Mouse (Mus musculus) myocyte (in vitro differentiated cells): Measurements from ENCODE around the gene Cdkn2c. TPM values are rescaled to one million over a fixed set of nuclear protein-coding genes. Genes with fewer than 3 reads are reported as not detected.

Experiments
- H3K27me3 ChIP-seq: one replicate; pipeline ENCODE4 v1.6.1; 2011; ENCODE audit not compliant: control insufficient read depth, insufficient read depth, insufficient read length
- H3K36me3 ChIP-seq: one replicate; pipeline ENCODE4 v1.6.1; 2011; ENCODE audit not compliant: control insufficient read depth, insufficient read depth
- H3K4me2 ChIP-seq: one replicate; pipeline ENCODE4 v1.6.1; 2011; ENCODE audit warnings: low read depth, control low read depth
- H3K4me3 ChIP-seq: one replicate; pipeline ENCODE4 v1.5.1; 2011; ENCODE audit warnings: mild to moderate bottlenecking, control low read depth, moderate library complexity
- H3K79me2 ChIP-seq: one replicate; pipeline ENCODE4 v1.6.1; 2011; ENCODE audit not compliant: control insufficient read depth, insufficient read depth
- H3ac ChIP-seq: one replicate; pipeline ENCODE4 v1.6.1; 2011; ENCODE audit not compliant: control insufficient read depth, insufficient read length
- CEBPB ChIP-seq: IDR thresholded peaks from 2 replicates; pipeline ENCODE4 v1.6.1; 2011; ENCODE audit warnings: mild to moderate bottlenecking, moderate library complexity; ENCODE audit not compliant: poor library complexity, insufficient read depth, severe bottlenecking
- E2F4 ChIP-seq: IDR thresholded peaks from one replicate; pipeline ENCODE4 v1.6.1; 2011; ENCODE audit warnings: mild to moderate bottlenecking, control low read depth, moderate library complexity; ENCODE audit not compliant: insufficient read depth
- MAX ChIP-seq: IDR thresholded peaks from one replicate; pipeline ENCODE4 v1.6.1; 2011; ENCODE audit warnings: low read depth, mild to moderate bottlenecking, control low read depth
- MYOD1 ChIP-seq, 3 experiments: IDR thresholded peaks; one replicate each; pipeline ENCODE4 v1.6.1; 2011; ENCODE audit warnings: control low read depth in 2 of 3, low read depth in 2 of 3, mild to moderate bottlenecking in 2 of 3, moderate library complexity in 1 of 3; ENCODE audit not compliant: insufficient read length in 2 of 3, control insufficient read depth in 1 of 3
- MYOG ChIP-seq, 3 experiments: IDR thresholded peaks; one replicate each; pipeline ENCODE4 v1.6.1; 2011; ENCODE audit warnings: control low read depth in 2 of 3, low read depth in 2 of 3, mild to moderate bottlenecking in 2 of 3; ENCODE audit not compliant: insufficient read length in 2 of 3, control insufficient read depth in 1 of 3, insufficient read depth in 1 of 3
- POLR2A ChIP-seq: IDR thresholded peaks from one replicate; pipeline ENCODE4 v1.6.1; 2011; ENCODE audit warnings: low read depth, mild to moderate bottlenecking, control low read depth, moderate library complexity; ENCODE audit not compliant: insufficient read length
- POLR2AphosphoS2 ChIP-seq: IDR thresholded peaks from one replicate; pipeline ENCODE4 v1.6.1; 2011; ENCODE audit warnings: low read depth, control low read depth; ENCODE audit not compliant: insufficient read length
- REST ChIP-seq: IDR thresholded peaks from one replicate; pipeline ENCODE4 v1.6.1; 2011; ENCODE audit warnings: mild to moderate bottlenecking, control low read depth, moderate library complexity; ENCODE audit not compliant: insufficient read depth, insufficient read length
- SRF ChIP-seq: IDR thresholded peaks from one replicate; pipeline ENCODE4 v1.6.1; 2011; ENCODE audit warnings: low read depth; ENCODE audit not compliant: control insufficient read depth, insufficient read length
- TCF12 ChIP-seq: IDR thresholded peaks from one replicate; pipeline ENCODE4 v1.6.1; 2011; ENCODE audit warnings: mild to moderate bottlenecking, control low read depth; ENCODE audit not compliant: poor library complexity, insufficient read depth, severe bottlenecking
- TCF3 ChIP-seq: IDR thresholded peaks from one replicate; pipeline ENCODE4 v1.6.1; 2011; ENCODE audit warnings: low read depth, control low read depth; ENCODE audit not compliant: insufficient read length
- USF1 ChIP-seq: IDR thresholded peaks from one replicate; pipeline ENCODE4 v1.6.1; 2011; ENCODE audit warnings: low read depth, mild to moderate bottlenecking, control low read depth, moderate library complexity
- polyA plus RNA-seq: library from polyadenylated mRNA; unstranded; fragments of >200 nt; fragmentation: generic; extraction: Trizol; gene quantifications from one replicate; pipeline ENCODE4 v1.2.1, GENCODE M21; 2012; ENCODE audit warnings: missing spikeins

Cdkn2c gene
- polyA plus RNA-seq, 1 experiment: 17.3 TPM

GRCm38 (mm10) chr4:109654701-109655100 is 12.3 kb downstream of the Cdkn2c start:
- Histone ChIP-seq H3K27me3 (no peaks in the 10 kb centered on the region), H3K4me3 (no peak overlapping the region), H3K79me2 (no peaks in the 10 kb centered on the region), H3ac (no peak overlapping the region), H3K36me3 (no peaks in the 10 kb centered on the region), H3K4me2 (no peak overlapping the region)
- TF ChIP-seq SRF: no peak
- TF ChIP-seq REST: no peak
- no peak for TF ChIP-seq E2F4
- no peak for TF ChIP-seq MYOG (IDR thresholded peaks at IDR 0.05; ENCODE audit: control insufficient read depth in 1 of 3, insufficient read depth in 1 of 3, insufficient read length in 2 of 3, low read depth in 2 of 3)
- TF ChIP-seq MAX: no peak
- TF ChIP-seq POLR2A: no peak
- TF ChIP-seq MYOD1 (IDR thresholded peaks at IDR 0.05; ENCODE audit: control insufficient read depth in 1 of 3, insufficient read length in 2 of 3, low read depth in 2 of 3): no peak
- TF ChIP-seq TCF12: no peak
- TF ChIP-seq CEBPB: no peak
- TF ChIP-seq TCF3: no peak
- TF ChIP-seq POLR2AphosphoS2: no peak
- TF ChIP-seq USF1: no peak

- Histone ChIP-seq H3K27me3 (no peaks in the 10 kb centered on the region), H3ac (no peak overlapping the region), H3K4me3 (no peak overlapping the region), H3K4me2 (no peak overlapping the region), H3K79me2 (no peaks in the 10 kb centered on the region), H3K36me3 (no peaks in the 10 kb centered on the region)
- no peak for TF ChIP-seq POLR2A
Measured at GRCm38 (mm10) chr4:109653251-109653650, 13.7 kb downstream of the Cdkn2c start.

GRCm38 (mm10) chr4:109649331-109649730 is 17.7 kb downstream of the Cdkn2c start:
- Histone ChIP-seq H3ac (no peak overlapping the region), H3K4me3 (no peak overlapping the region), H3K27me3 (no peaks in the 10 kb centered on the region), H3K36me3 (no peaks in the 10 kb centered on the region), H3K79me2 (no peaks in the 10 kb centered on the region), H3K4me2 (no peak overlapping the region)
- TF ChIP-seq SRF (no peak), TCF3 (no peak), POLR2AphosphoS2 (no peak), E2F4 (no peak)

- no peaks in the 10 kb centered on the region for H3K27me3 ChIP-seq
- H3ac ChIP-seq: no peak overlapping the region
- H3K4me2 ChIP-seq: no peak overlapping the region
- TF ChIP-seq TCF12 (no peak), REST (no peak), POLR2AphosphoS2 (no peak), TCF3 (no peak), MAX (no peak), MYOD1 (IDR thresholded peaks at IDR 0.05; ENCODE audit: control insufficient read depth in 1 of 3, insufficient read length in 2 of 3, low read depth in 2 of 3) (no peak), MYOG (IDR thresholded peaks at IDR 0.05; ENCODE audit: control insufficient read depth in 1 of 3, insufficient read depth in 1 of 3, insufficient read length in 2 of 3, low read depth in 2 of 3) (no peak)
- no peak overlapping the region for H3K4me3 ChIP-seq
- H3K36me3 ChIP-seq: no peaks in the 10 kb centered on the region
- no peaks in the 10 kb centered on the region for H3K79me2 ChIP-seq
Measured at GRCm38 (mm10) chr4:109647281-109647680, 19.7 kb downstream of the Cdkn2c start.

- Histone ChIP-seq H3K36me3 (no peaks in the 10 kb centered on the region), H3K79me2 (no peaks in the 10 kb centered on the region), H3ac (no peak overlapping the region), H3K27me3 (no peaks in the 10 kb centered on the region), H3K4me2 (no peak overlapping the region), H3K4me3 (no peak overlapping the region)
- TF ChIP-seq MYOD1 (IDR thresholded peaks at IDR 0.05; ENCODE audit: control insufficient read depth in 1 of 3, insufficient read length in 2 of 3, low read depth in 2 of 3) (no peak), MAX (no peak), TCF3 (no peak), POLR2AphosphoS2 (no peak), CEBPB (no peak)
Measured at GRCm38 (mm10) chr4:109641451-109641850, 25.5 kb downstream of the Cdkn2c start.

GRCm38 (mm10) chr4:109640141-109640540 is 26.8 kb downstream of the Cdkn2c start:
- Histone ChIP-seq H3K36me3 (no peaks in the 10 kb centered on the region), H3ac (no peak overlapping the region), H3K79me2 (no peaks in the 10 kb centered on the region), H3K4me2 (no peak overlapping the region), H3K27me3 (no peaks in the 10 kb centered on the region), H3K4me3 (no peak overlapping the region)
- TF ChIP-seq TCF3 (no peak), MAX (no peak), POLR2A (no peak), CEBPB (no peak), SRF (no peak), POLR2AphosphoS2 (no peak), E2F4 (no peak), MYOG (IDR thresholded peaks at IDR 0.05; ENCODE audit: control insufficient read depth in 1 of 3, insufficient read depth in 1 of 3, insufficient read length in 2 of 3, low read depth in 2 of 3) (no peak), MYOD1 (IDR thresholded peaks at IDR 0.05; ENCODE audit: control insufficient read depth in 1 of 3, insufficient read length in 2 of 3, low read depth in 2 of 3) (no peak), USF1 (no peak), REST (no peak), TCF12 (no peak)
